ENCODE assay signal across 17 mouse cellular contexts in the genomic region with DNA sequence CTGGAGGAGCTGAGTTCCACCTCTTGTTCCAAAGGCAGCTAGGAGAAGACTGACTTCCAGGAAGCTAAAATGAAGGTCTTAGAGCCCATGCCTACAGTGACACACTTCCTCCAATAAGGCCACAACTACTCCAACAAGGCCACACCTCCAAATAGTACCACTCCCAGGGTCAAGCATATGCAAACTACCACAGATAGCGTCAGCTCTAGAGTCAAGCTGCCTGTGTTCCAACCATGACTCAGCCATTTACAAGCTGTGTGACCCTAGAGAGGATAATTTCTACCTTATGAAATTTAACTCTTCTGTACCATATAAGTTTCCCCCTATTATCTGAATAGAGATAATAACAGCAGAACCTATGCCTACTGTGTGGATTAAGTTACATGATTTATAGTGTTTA. TPM values are rescaled to one million over a fixed set of nuclear protein-coding genes. Genes with fewer than 3 reads are reported as not detected.
DNase-seq lines count a peak whose midpoint lies in the region; ATAC-seq and TF ChIP-seq lines count a peak whose summit lies in the region.
"Had no signal": no experiment of that assay in that cellular context is flagged by ENCODE, and none has a peak within 500 bp of the region (broad histone marks: within the 10 kb centered on the region; RNA-seq: fewer than 3 reads in every experiment).

No protein-coding gene starts in this region.

- no peak overlapping the region for H3K4me3 ChIP-seq in heart, embryonic 11.5 days (ENCODE audit: low read depth, low read length)
- H3K4me3 ChIP-seq in liver, adult 2 months (ENCODE audit: insufficient read depth, low read depth, low read length) = no peak overlapping the region
- H3K4me3 ChIP-seq in stomach, embryonic 15.5 days (replicated peaks) = no peak overlapping the region
- H3K4me3 ChIP-seq in forebrain, embryonic 13.5 days = no peak overlapping the region
- H3K4me3 ChIP-seq: hindbrain, embryonic 13.5 days; left cerebral cortex, adult 2 months had no signal

- H3K27ac ChIP-seq in heart, embryonic 11.5 days (ENCODE audit: low read depth, low read length) = no peak overlapping the region
- H3K27ac ChIP-seq in liver, adult 2 months (replicated peaks; ENCODE audit: insufficient read depth, low read depth, low read length) = peak overlapping the region; percentile 88
- no peak overlapping the region for H3K27ac ChIP-seq in stomach, embryonic 15.5 days
- no peak overlapping the region for H3K27ac ChIP-seq in forebrain, embryonic 13.5 days
- H3K27ac ChIP-seq: hindbrain, embryonic 13.5 days; left cerebral cortex, adult 2 months had no signal

- H3K27me3 ChIP-seq in heart, embryonic 11.5 days (ENCODE audit: control insufficient read depth, insufficient read depth, low read length) = no peaks in the 10 kb centered on the region
- H3K27me3 ChIP-seq in liver, adult 2 months (ENCODE audit: control insufficient read depth, insufficient read depth, low read length) = no peaks in the 10 kb centered on the region
- no peaks in the 10 kb centered on the region for H3K27me3 ChIP-seq in stomach, embryonic 15.5 days (replicated peaks)
- no peaks in the 10 kb centered on the region for H3K27me3 ChIP-seq in forebrain, embryonic 13.5 days
- H3K27me3 ChIP-seq: hindbrain, embryonic 13.5 days had no signal

- TF ChIP-seq POLR2A in liver, adult 2 months (IDR thresholded peaks at IDR 0.05; ENCODE audit: extremely low read depth, insufficient read depth, low read length) = no peak

- no peak for DNase-seq in heart, adult 8-10 months (ENCODE audit: low spot score)
- peak; percentile 94 for DNase-seq in R1 (ENCODE audit: low read depth, low spot score)
- DNase-seq in liver, adult 2 months (ENCODE audit: extremely low read depth, low read depth, low spot score) = peak; percentile 70
- no peak for DNase-seq in adrenal gland, adult 2 months
- no peak for DNase-seq in spleen, postnatal 4 days (ENCODE audit: low spot score in 2 of 2)
- DNase-seq: adrenal gland, adult 8-10 months; cerebellum, postnatal 14 days; kidney, adult 18-20 months; kidney, postnatal 4 days; lung, postnatal 4 days; midbrain, embryonic 14.5 days; thymus, postnatal 25 days had no signal

- no peak overlapping the region for H3K9ac ChIP-seq in heart, embryonic 11.5 days (ENCODE audit: low read depth, low read length)
- peak overlapping the region; percentile 35; the same call in 1 of the 2 replicates for H3K9ac ChIP-seq in liver, adult 2 months (ENCODE audit: low read depth, low read length)
- H3K9ac ChIP-seq in stomach, embryonic 15.5 days = no peak overlapping the region
- H3K9ac ChIP-seq in forebrain, embryonic 13.5 days = no peak overlapping the region
- H3K9ac ChIP-seq: hindbrain, embryonic 13.5 days had no signal

- H3K4me2 ChIP-seq in heart, embryonic 11.5 days = no peak overlapping the region; the same call in 1 of the 2 replicates
- no peak overlapping the region for H3K4me2 ChIP-seq in stomach, embryonic 15.5 days
- no peak overlapping the region for H3K4me2 ChIP-seq in forebrain, embryonic 13.5 days
- H3K4me2 ChIP-seq: hindbrain, embryonic 13.5 days had no signal

- no peaks in the 10 kb centered on the region for H3K36me3 ChIP-seq in heart, embryonic 11.5 days (ENCODE audit: control insufficient read depth, insufficient read depth, low read length)
- peaks cover 3% of the 10 kb centered on the region; the same call in 1 of the 2 replicates for H3K36me3 ChIP-seq in liver, adult 2 months (ENCODE audit: control insufficient read depth, insufficient read depth, low read length)
- no peaks in the 10 kb centered on the region; the same call in 1 of the 2 replicates for H3K36me3 ChIP-seq in stomach, embryonic 15.5 days
- no peaks in the 10 kb centered on the region for H3K36me3 ChIP-seq in forebrain, embryonic 13.5 days (ENCODE audit: poor library complexity, severe bottlenecking)
- H3K36me3 ChIP-seq: hindbrain, embryonic 13.5 days had no signal

- H3K79me2 ChIP-seq in liver, adult 2 months (ENCODE audit: control insufficient read depth, insufficient read depth, low read length) = peaks cover 47% of the 10 kb centered on the region

- no peaks in the 10 kb centered on the region for H3K9me3 ChIP-seq in heart, embryonic 11.5 days (replicated peaks; ENCODE audit: control insufficient read depth, low read length)
- H3K9me3 ChIP-seq in stomach, embryonic 15.5 days = no peaks in the 10 kb centered on the region
- H3K9me3 ChIP-seq in forebrain, embryonic 13.5 days (replicated peaks) = no peaks in the 10 kb centered on the region
- H3K9me3 ChIP-seq: hindbrain, embryonic 13.5 days had no signal

- ATAC-seq in heart, embryonic 11.5 days (replicated peaks; ENCODE audit: insufficient number of reproducible peaks, low FRiP score, low TSS enrichment) = peak; percentile 81; the same call in 1 of the 2 replicates
- peak; percentile 57; the same call in 1 of the 2 replicates for ATAC-seq in stomach, embryonic 15.5 days (ENCODE audit: insufficient read depth, low FRiP score, low read depth)
- no peak for ATAC-seq in forebrain, embryonic 13.5 days

- H3K4me1 ChIP-seq in heart, embryonic 11.5 days (ENCODE audit: control insufficient read depth, insufficient read depth, low read length) = peaks cover 29% of the 10 kb centered on the region
- H3K4me1 ChIP-seq in liver, adult 2 months (ENCODE audit: control insufficient read depth, insufficient read depth, low read length) = peaks cover 69% of the 10 kb centered on the region
- 0 out of 2 replicates have a peak, but pooled peaks cover 5% of the 10 kb centered on the region for H3K4me1 ChIP-seq in stomach, embryonic 15.5 days
- no peaks in the 10 kb centered on the region for H3K4me1 ChIP-seq in forebrain, embryonic 13.5 days
- H3K4me1 ChIP-seq: hindbrain, embryonic 13.5 days had no signal

- WGBS in heart, embryonic 11.5 days (ENCODE audit: insufficient replicate concordance) = 56% methylated on average over 1 of the region's 1 CpGs
- WGBS in liver, adult 2 months = 17% methylated on average over 1 of the region's 1 CpGs
- 56% methylated on average over 1 of the region's 1 CpGs for WGBS in stomach, embryonic 15.5 days
- WGBS in forebrain, embryonic 13.5 days = 81% methylated on average over 1 of the region's 1 CpGs

- no peak for TF ChIP-seq CTCF in liver, adult 2 months (IDR thresholded peaks at IDR 0.05; ENCODE audit: low read depth, low read length)

RNA-seq across cellular contexts. Expression of a gene that starts 9.6 kb away (rescaled TPM):
- 59.4 and 67.0 TPM in 2 replicates for polyA plus RNA-seq in heart, embryonic 11.5 days (2014; fragmentation: Nextera tagmentation; extraction: Ambion mirVana)
- 100 to 1,000 TPM; 134 to 155 (median 137) TPM for total RNA-seq in heart, adult 8-10 months (2022)
- total RNA-seq in liver, adult 2 months (2014; rRNA removed) = 206 and 232 TPM in 2 replicates
- polyA plus RNA-seq in liver, adult 2 months (2012; rRNA removed) = 53.5 and 60.3 TPM in 2 replicates
- polyA plus RNA-seq in stomach, embryonic 15.5 days (2015; fragmentation: Nextera tagmentation; extraction: Ambion mirVana) = 35.8 and 38.8 TPM in 2 replicates
- 15.1 and 15.3 TPM in 2 replicates for polyA plus RNA-seq in forebrain, embryonic 13.5 days (2015; fragmentation: Nextera tagmentation; extraction: Ambion mirVana)
- 1 to 10 TPM; 9.1 to 9.7 TPM for total RNA-seq in adrenal gland, adult 2 months (2021)
- 2.3 and 2.9 TPM in 2 replicates for polyA plus RNA-seq in adrenal gland, adult 2 months (2012; rRNA removed)

Comparison
In these comparisons a context has a peak if more than half of its experiments do, and no peak if none do; other contexts are left out.
1. DNase-seq: peak in R1 (single experiment) and liver, adult 2 months (single experiment); none in heart, adult 8-10 months (single experiment), adrenal gland, adult 2 months (single experiment) and spleen, postnatal 4 days (0 of 2).